In the genomic region with DNA sequence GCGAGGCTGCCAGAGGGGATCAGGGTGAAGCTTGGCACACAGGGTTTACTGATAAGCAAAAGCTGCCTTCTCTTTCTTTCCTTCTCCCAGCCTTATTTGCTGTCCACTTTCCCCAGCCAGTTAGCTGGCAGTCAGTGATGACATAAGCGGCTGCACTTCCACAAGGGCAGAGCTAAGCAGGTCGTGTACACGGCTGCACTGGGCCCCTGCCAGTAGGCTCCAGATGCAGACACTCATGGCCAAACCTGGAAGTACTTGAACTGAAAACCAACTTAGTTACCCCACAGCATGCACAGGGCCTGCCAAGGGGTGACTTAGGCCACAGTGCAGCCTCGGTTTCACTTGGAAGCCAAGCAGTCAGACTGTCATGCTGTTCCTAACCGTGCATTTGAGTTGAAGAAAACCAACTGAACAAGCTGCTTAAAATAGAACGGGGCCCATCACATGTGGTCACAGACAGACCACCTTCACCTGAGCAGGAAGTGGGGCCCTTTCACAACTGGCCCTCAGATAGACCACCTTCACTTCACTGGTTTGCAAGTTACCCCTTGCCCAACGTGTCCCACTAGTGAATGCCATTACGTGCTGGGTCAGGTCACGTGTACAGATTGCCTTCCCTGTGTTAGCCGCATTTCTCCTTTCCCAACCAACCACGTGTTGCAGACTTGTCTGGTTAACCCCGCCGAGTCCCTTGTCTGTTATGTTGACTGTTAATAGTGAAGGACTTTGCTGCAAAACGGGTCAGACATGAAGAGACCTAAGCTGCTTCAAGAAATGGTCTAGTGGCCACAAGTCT, we compare ENCODE assay signal across 12 mouse cellular contexts. TPM values are rescaled to one million over a fixed set of nuclear protein-coding genes. Genes with fewer than 3 reads are reported as not detected.
DNase-seq lines count a peak whose midpoint lies in the region; ATAC-seq and TF ChIP-seq lines count a peak whose summit lies in the region.
"Had no signal": no experiment of that assay in that cellular context is flagged by ENCODE, and none has a peak within 500 bp of the region (broad histone marks: within the 10 kb centered on the region; RNA-seq: fewer than 3 reads in every experiment).

No protein-coding gene starts in this region.

- no peak for TF ChIP-seq EP300 in stomach, postnatal 0 days (optimal IDR thresholded peaks at IDR 0.05)

- no peaks in the 10 kb centered on the region for H3K36me3 ChIP-seq in thymus, adult 2 months (ENCODE audit: control insufficient read depth, insufficient read depth, low read length)
- peaks cover 36% of the 10 kb centered on the region for H3K36me3 ChIP-seq in heart, embryonic 14.5 days (ENCODE audit: control insufficient read depth, insufficient read depth, low read length)
- peaks cover 9% of the 10 kb centered on the region; the same call in 1 of the 2 replicates for H3K36me3 ChIP-seq in lung, embryonic 16.5 days (ENCODE audit: control insufficient read depth, insufficient read depth, low read length)
- peaks cover 5% of the 10 kb centered on the region; the same call in 1 of the 2 replicates for H3K36me3 ChIP-seq in stomach, postnatal 0 days (ENCODE audit: control insufficient read depth, insufficient read depth, low read length)
- 0 out of 2 replicates have a peak, but pooled peaks cover 8% of the 10 kb centered on the region for H3K36me3 ChIP-seq in intestine, embryonic 15.5 days

- H3K27ac ChIP-seq in thymus, adult 2 months (ENCODE audit: control insufficient read depth, insufficient read depth, low read length), result peak overlapping the region; percentile 1; the same call in 1 of the 2 replicates
- peak overlapping the region; percentile 85 to 89 for H3K27ac ChIP-seq in heart, embryonic 14.5 days (replicated peaks in 1 of 2; ENCODE audit: control insufficient read depth in 1 of 2, insufficient read depth in 1 of 2, low read depth in 2 of 2, low read length in 2 of 2)
- peak overlapping the region; percentile 34 for H3K27ac ChIP-seq in lung, embryonic 16.5 days (ENCODE audit: low read length)
- H3K27ac ChIP-seq in stomach, postnatal 0 days (replicated peaks), result no peak overlapping the region
- H3K27ac ChIP-seq in intestine, embryonic 15.5 days, result no peak overlapping the region

- 17% methylated on average over 15 of the region's 15 CpGs for WGBS in thymus, adult 2 months
- 42% methylated on average over 15 of the region's 15 CpGs for WGBS in heart, embryonic 14.5 days
- WGBS in lung, embryonic 16.5 days, result 48% methylated on average over 15 of the region's 15 CpGs
- 62% methylated on average over 15 of the region's 15 CpGs for WGBS in stomach, postnatal 0 days
- 69% methylated on average over 15 of the region's 15 CpGs for WGBS in intestine, embryonic 15.5 days

- no peak for DNase-seq in thymus, adult 2 months
- no peak for DNase-seq in thymus, postnatal 25 days
- peak; percentile 66 for DNase-seq in stomach, postnatal 0 days (ENCODE audit: low spot score)
- DNase-seq in urinary bladder, postnatal 25 days (ENCODE audit: low spot score), result no peak
- no peak for DNase-seq in embryo, embryonic 10 days (ENCODE audit: low spot score)
- DNase-seq: cerebellum, adult 8-10 months; gastrocnemius, postnatal 10 days; kidney, adult 8-10 months; midbrain, embryonic 14.5 days had no signal

- H3K4me2 ChIP-seq in heart, embryonic 14.5 days (ENCODE audit: low read length), result no peak overlapping the region
- H3K4me2 ChIP-seq in lung, embryonic 16.5 days (ENCODE audit: low read depth, low read length), result no peak overlapping the region
- H3K4me2 ChIP-seq in stomach, postnatal 0 days (replicated peaks; ENCODE audit: low read depth), result no peak overlapping the region
- no peak overlapping the region for H3K4me2 ChIP-seq in intestine, embryonic 15.5 days (replicated peaks)

- no peak for TF ChIP-seq CTCF in thymus, adult 2 months (IDR thresholded peaks at IDR 0.05; ENCODE audit: borderline replicate concordance, control insufficient read depth, extremely low read depth, insufficient read depth, low read length, poor library complexity)
- TF ChIP-seq CTCF in stomach, postnatal 0 days (IDR thresholded peaks at IDR 0.05; ENCODE audit: low read depth), result no peak

- no peaks in the 10 kb centered on the region for H3K27me3 ChIP-seq in thymus, adult 2 months (ENCODE audit: control insufficient read depth, insufficient read depth, low read length)
- no peaks in the 10 kb centered on the region for H3K27me3 ChIP-seq in heart, embryonic 14.5 days (ENCODE audit: control insufficient read depth, insufficient read depth, low read length)
- H3K27me3 ChIP-seq in lung, embryonic 16.5 days (ENCODE audit: control insufficient read depth, insufficient read depth, low read depth, low read length), result no peaks in the 10 kb centered on the region
- H3K27me3 ChIP-seq in stomach, postnatal 0 days (ENCODE audit: control insufficient read depth, insufficient read depth, low read length), result no peaks in the 10 kb centered on the region
- H3K27me3 ChIP-seq in intestine, embryonic 15.5 days (replicated peaks), result no peaks in the 10 kb centered on the region

- no peak for ATAC-seq in heart, embryonic 14.5 days (ENCODE audit: insufficient number of reproducible peaks, insufficient read depth, low FRiP score, low read depth)
- ATAC-seq in lung, embryonic 16.5 days (ENCODE audit: low read depth), result peak; percentile 89
- peak; percentile 72 for ATAC-seq in stomach, postnatal 0 days (ENCODE audit: low FRiP score, low TSS enrichment)
- ATAC-seq in intestine, embryonic 15.5 days, result no peak

- H3K9me3 ChIP-seq in heart, embryonic 14.5 days (ENCODE audit: control insufficient read depth, low read length), result no peaks in the 10 kb centered on the region
- no peaks in the 10 kb centered on the region for H3K9me3 ChIP-seq in lung, embryonic 16.5 days (ENCODE audit: control insufficient read depth, low read length)
- H3K9me3 ChIP-seq in stomach, postnatal 0 days (ENCODE audit: control insufficient read depth, low read length), result no peaks in the 10 kb centered on the region
- H3K9me3 ChIP-seq in intestine, embryonic 15.5 days, result no peaks in the 10 kb centered on the region

- H3K9ac ChIP-seq in heart, embryonic 14.5 days (ENCODE audit: low read length), result peak overlapping the region; percentile 47; the same call in 1 of the 2 replicates
- no peak overlapping the region for H3K9ac ChIP-seq in lung, embryonic 16.5 days (ENCODE audit: low read length)
- no peak overlapping the region for H3K9ac ChIP-seq in stomach, postnatal 0 days (ENCODE audit: low read length)
- no peak overlapping the region for H3K9ac ChIP-seq in intestine, embryonic 15.5 days

- H3K4me1 ChIP-seq in thymus, adult 2 months (replicated peaks; ENCODE audit: control insufficient read depth, insufficient read depth, low read length), result peaks cover 48% of the 10 kb centered on the region
- H3K4me1 ChIP-seq in heart, embryonic 14.5 days (ENCODE audit: control insufficient read depth in 2 of 2, insufficient read depth in 2 of 2, low read length in 2 of 2), result peaks cover 29 to 37% of the 10 kb centered on the region in 2 experiments
- H3K4me1 ChIP-seq in lung, embryonic 16.5 days (replicated peaks; ENCODE audit: control insufficient read depth, insufficient read depth, low read length), result peaks cover 5% of the 10 kb centered on the region
- H3K4me1 ChIP-seq in stomach, postnatal 0 days (replicated peaks; ENCODE audit: control insufficient read depth, insufficient read depth), result no peaks in the 10 kb centered on the region
- no peaks in the 10 kb centered on the region for H3K4me1 ChIP-seq in intestine, embryonic 15.5 days (replicated peaks)

- TF ChIP-seq POLR2A in thymus, adult 2 months (IDR thresholded peaks at IDR 0.05; ENCODE audit: control insufficient read depth, extremely low read depth, insufficient read depth, low read length, poor library complexity), result no peak

- H3K4me3 ChIP-seq in thymus, adult 2 months (ENCODE audit: control insufficient read depth, insufficient read depth, low read length), result no peak overlapping the region
- H3K4me3 ChIP-seq in heart, embryonic 14.5 days (ENCODE audit: control insufficient read depth in 1 of 2, insufficient read depth in 1 of 2, low read depth in 1 of 2, low read length in 2 of 2), result no peak overlapping the region
- H3K4me3 ChIP-seq in lung, embryonic 16.5 days (ENCODE audit: low read length), result no peak overlapping the region
- no peak overlapping the region for H3K4me3 ChIP-seq in stomach, postnatal 0 days (ENCODE audit: low read depth, low read length)
- H3K4me3 ChIP-seq in intestine, embryonic 15.5 days (replicated peaks), result no peak overlapping the region

RNA-seq across cellular contexts. Expression of a gene that starts 29.9 kb away (rescaled TPM):
- 6.7 and 6.8 TPM in 2 replicates for polyA plus RNA-seq in thymus, adult 2 months (2012; rRNA removed)
- polyA plus RNA-seq in heart, embryonic 14.5 days (2014; fragmentation: Nextera tagmentation; extraction: Ambion mirVana), result 13.0 and 13.9 TPM in 2 replicates
- 17.4 and 18.7 TPM in 2 replicates for polyA plus RNA-seq in lung, embryonic 16.5 days (2015; fragmentation: Nextera tagmentation; extraction: Ambion mirVana)
- polyA plus RNA-seq in stomach, postnatal 0 days (2015; fragmentation: Nextera tagmentation; extraction: Ambion mirVana), result 6.0 and 6.1 TPM in 2 replicates
- polyA plus RNA-seq in intestine, embryonic 15.5 days (2015; fragmentation: Nextera tagmentation; extraction: Ambion mirVana), result 13.3 and 14.0 TPM in 2 replicates

RNA-seq across cellular contexts. Expression of a gene that starts 30.0 kb away (rescaled TPM):
- 11.9 and 14.6 TPM in 2 replicates for polyA plus RNA-seq in thymus, adult 2 months (2012; rRNA removed)
- polyA plus RNA-seq in heart, embryonic 14.5 days (2014; fragmentation: Nextera tagmentation; extraction: Ambion mirVana), result 31.8 and 38.2 TPM in 2 replicates
- 55.0 and 60.5 TPM in 2 replicates for polyA plus RNA-seq in lung, embryonic 16.5 days (2015; fragmentation: Nextera tagmentation; extraction: Ambion mirVana)
- 28.8 and 30.4 TPM in 2 replicates for polyA plus RNA-seq in stomach, postnatal 0 days (2015; fragmentation: Nextera tagmentation; extraction: Ambion mirVana)
- 36.2 and 38.2 TPM in 2 replicates for polyA plus RNA-seq in intestine, embryonic 15.5 days (2015; fragmentation: Nextera tagmentation; extraction: Ambion mirVana)

Comparison
In these comparisons a context has a peak if more than half of its experiments do, and no peak if none do; other contexts are left out.
1. H3K27ac ChIP-seq: peak in thymus, adult 2 months (single experiment), heart, embryonic 14.5 days (2 of 2) and lung, embryonic 16.5 days (single experiment); none in stomach, postnatal 0 days (single experiment) and intestine, embryonic 15.5 days (single experiment).
2. ATAC-seq: peak in lung, embryonic 16.5 days (single experiment) and stomach, postnatal 0 days (single experiment); none in heart, embryonic 14.5 days (single experiment) and intestine, embryonic 15.5 days (single experiment).